Mouse (Mus musculus): ENCODE results near the gene Cenpp.
A peak's percentile ranks its signal among the peaks of the same experiment; 100 is the strongest.

Gene Cenpp

DNA sequence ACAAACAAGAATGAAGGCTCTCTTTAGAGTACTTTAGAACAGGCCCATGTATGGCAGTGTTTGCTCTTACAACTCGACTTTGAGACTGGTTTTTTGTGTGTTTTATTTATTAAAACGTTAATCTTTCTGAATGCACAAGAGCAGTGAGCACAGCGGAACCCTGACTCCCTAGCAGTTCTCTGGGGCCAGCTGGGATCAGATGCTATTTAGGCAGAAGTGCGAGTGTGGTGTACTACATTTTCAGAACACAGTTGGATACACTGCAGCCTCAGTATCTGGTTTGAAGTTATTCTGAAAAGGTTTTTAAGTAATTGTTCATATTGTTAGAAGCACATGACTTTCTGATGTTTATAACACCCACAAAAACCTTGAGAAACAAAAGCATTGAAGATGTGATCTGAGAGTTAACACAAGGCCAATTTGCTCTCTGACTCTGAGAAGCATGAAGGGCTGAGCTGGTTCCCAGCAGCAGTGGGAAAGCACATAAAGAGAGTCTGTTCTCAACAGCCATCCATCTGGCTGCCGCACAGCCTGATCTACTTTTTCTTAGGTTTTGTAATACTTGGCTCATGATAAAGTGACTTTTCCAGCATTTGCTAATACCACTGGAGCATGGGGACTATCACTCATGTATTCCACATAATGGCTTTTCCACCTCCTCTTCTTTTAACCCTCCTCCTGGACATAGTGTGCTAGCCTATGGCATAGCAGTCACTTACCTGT, 191.7 kb downstream of the Cenpp start:
- no peak for DNase-seq (ENCODE audit: low spot score)

DNA sequence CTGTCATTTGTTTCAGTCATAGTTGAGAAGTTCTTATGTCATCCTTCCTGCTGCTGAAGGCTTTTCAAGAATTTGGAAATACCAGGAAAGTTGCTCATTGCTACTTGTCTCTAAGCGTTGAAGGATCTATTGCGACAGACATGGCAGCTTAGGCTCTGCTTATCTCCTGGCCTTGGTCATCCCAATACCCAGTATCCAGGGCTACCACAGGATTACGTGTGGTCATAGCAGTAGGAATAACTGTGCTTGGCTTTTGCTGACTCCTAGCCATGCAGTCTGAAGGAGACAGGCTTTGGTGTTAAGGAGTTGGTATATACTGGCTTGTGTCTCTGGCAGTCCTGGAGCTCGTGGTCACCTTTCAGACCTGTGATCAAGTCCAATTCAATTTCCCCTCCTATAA, 192.3 kb downstream of the Cenpp start:
- no peak for DNase-seq (ENCODE audit: low spot score)

DNA sequence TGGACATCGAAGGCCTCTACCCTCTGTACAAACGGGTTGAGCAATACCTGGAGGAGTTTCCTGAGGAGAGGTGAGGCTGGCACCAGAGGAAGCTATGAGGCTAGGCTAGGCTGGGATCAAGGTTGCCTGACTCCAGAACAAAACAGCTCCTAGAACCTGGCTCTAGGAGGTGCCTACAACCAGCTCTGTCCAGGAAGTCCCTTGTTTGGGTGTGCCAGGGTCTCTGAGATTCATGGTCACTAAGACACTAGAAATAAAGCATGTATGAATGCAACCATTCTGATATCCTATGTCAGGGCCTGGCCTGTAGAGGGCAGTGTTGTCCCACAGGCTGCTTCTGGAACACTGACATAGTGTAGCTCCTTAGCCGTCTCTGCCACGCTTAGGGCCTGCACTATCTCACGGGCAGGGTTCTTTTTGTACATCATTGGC, 203.3 kb downstream of the Cenpp start:
- DNase-seq (ENCODE audit: low spot score) = peak; percentile 86

DNA sequence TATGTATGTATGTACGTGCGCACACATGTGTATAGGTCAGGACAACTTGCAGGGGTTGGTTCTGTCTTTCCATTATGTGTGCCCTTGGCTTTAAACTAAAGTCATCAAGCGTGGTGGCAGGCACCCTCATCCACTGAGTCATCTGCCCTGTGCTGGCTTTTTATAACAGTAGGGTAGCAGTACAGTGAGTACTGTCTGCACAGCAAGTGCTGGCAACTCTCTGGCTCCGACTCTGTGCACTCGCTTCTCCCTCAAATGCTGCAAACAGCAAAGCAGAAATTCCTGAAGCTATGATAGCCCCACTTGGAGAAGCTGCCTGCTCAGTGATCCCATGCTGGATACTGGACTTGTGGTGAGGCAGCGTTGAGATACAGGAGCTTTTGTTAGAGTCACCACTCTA, 208.1 kb downstream of the Cenpp start:
- no peak for DNase-seq (ENCODE audit: low spot score)

DNA sequence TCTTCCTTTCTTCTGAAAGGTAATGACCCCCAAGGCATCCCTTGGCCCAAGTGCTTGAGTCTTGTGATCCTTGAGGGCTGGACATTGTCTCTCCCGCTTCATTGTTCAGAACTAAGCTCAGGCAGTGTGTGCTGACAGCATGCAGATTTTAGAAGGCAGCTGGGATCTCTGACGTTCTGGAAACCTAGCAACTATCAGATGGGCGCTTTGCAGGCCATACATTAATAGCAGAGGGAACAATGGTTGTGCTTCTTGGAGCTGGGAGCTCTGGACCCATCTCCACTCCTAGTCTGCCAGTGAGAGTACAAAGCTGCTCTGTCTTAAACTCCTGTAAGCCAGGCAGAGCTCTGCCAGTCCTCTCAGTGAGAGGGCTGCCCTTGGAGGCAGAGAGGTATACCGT, 216.4 kb downstream of the Cenpp start:
- peak; percentile 87 for DNase-seq (ENCODE audit: low spot score)

DNA sequence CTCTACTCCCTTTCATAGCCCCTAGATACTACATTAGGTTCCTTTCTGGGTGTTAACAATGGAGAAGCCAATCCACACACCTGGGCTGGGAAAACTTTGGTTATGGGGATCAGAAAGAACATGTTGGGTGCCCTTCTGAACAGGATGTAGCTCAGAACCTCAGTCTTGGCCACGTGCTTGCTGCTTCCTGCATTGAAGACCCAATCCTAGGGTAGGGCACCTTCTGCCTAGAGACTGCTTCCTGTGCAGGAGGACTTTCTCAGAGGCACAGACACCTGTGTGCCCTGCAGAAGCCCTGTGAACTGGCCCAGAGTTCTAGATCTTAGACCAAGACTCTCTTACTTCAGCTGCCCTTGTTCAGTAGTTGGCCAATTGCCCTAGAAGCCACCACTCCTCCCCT, 216.8 kb downstream of the Cenpp start:
- DNase-seq (ENCODE audit: low spot score) = no peak

DNA sequence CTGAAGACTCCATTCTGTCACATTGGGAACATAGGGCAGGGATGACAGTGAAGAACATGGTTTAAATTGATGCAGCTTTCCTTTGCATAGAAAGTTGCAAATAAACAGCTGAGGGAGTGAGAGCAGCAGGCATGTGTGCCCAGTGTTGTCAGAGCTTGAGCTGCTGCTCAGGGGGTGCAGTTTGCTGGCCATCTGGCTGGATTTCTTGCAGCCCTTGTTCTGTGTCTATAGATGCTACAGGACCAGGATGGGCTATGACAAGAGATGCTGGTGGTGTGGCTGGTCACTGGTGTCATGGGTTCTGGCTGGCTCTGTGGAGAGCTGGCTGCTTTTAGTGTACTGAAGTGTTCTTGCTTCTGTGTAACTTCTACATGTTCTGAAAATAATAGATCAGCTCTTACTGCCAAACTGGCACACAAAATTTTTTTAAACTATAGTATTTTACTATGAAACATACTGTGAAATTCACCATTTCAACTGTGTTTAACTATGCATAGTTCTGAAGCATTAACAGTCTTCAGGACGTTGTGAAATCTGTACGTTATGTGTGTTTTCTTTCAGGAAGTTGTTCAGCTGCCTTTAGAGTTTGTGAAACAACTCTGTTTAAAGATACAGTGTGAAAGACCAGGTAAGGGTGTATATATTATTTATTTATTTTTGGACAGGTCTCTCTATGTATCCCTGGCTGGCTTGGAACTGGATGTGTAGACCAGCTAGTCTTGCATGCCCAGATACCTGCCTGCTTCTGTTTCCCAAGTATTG, 219.1 kb downstream of the Cenpp start:
- no peak for DNase-seq (ENCODE audit: low spot score)

DNA sequence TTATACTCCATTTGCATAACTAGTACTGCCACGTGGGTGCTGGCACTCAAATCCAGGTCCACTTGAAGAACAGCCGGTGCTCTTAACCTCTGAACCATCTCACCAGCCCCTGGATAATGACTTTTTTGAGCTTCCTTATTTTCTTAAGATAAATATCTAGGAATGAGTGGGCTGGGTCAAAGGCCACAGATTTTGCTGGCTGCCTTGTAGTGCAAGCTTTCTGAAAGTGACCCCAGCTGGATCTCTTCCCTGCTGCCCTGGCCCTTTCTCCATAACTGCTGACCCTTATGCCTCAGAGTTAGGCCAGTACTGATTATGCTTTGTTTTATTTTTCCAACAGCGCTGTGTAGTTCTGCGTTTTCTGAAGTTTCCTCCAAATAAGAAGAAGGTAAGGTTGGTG, 222.1 kb downstream of the Cenpp start:
- DNase-seq (ENCODE audit: low spot score) = no peak

DNA sequence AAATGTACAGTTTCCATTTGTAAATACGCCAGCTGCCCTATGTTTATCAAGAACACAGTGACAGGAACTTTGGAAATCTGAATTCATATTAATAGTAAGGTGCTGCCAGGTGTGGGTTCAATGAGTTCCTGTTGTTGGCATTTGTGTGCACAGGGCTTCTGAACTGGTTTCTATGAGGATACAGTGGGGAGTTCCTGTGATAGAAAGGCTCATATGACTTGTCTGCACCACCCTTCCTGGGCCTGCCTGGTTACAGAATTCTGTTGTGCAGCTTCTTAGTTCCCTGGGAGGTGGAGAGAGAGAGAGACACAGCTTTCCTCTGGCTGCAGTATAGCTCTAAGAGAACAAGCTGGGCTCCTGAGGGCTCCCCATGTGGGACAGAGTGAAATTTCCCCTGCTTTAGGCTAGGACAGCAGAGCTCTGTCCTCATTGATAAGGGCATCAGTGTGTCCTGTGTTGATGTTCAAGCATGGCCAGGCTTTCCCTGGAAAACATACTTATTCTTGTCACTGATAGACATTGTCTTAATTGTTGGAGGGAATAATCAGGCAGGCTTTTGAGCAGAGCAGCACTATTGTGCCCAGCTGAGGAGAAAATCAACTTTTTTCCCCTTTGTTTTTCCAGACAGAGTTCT, 224.4 kb downstream of the Cenpp start:
- no peak for DNase-seq (ENCODE audit: low spot score)

DNA sequence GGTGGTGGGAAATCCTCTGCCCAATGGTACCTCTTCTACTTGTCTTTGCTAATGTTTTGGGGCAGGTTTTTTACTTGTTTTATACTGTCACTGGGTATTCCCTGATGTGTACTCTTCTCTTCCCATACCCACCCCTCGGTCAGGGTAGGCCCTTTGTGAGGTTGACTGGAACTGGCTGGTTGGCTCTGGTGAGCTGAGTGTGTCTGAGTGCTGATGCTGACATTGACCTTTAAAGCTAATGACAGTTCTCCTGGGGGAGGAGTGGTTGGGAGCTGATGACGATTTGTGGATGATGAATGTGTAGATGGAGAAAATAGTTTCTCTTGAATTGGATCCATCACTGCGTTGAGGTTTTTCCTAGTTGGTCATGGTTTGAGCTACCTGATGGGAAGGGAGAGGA, 225.8 kb downstream of the Cenpp start:
- no peak for DNase-seq (ENCODE audit: low spot score)

DNA sequence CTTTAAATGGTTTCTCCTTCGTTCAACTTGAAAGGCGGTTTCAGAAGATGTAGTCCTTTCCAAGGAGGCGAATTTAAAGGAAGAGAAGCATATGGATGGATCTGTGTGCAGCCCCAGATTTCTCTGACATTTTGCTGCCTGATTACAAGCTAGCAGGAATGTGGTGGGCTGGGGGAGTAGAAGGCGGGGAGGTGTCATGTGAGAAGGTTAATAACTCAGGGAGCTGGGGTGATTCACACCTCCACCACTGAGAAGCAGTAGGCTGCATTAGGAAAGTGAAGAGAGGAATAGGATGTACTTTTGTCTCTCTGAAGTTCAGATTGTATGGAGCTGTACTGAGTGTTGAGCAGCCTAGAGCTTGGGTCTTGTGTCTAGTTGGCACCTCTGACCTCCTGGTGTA, 230.6 kb downstream of the Cenpp start:
- DNase-seq (ENCODE audit: low spot score) = no peak

DNA sequence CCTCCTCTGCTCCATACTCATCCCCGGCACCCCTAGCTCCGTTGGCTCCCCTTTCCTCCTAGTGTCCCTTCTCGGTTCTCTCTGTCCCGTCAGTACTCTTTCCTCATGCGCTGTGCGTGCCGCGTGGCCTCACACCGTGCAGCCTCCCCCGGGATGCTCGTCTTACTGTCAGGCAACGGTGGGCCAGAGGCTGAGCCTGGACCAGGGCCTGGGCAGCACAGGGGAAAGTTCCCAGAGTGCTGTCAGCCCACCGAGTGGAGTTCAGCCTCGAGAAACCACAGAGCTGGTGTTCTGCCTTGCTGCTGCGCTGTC, 231.0 kb downstream of the Cenpp start:
- peak; percentile 69 for DNase-seq (ENCODE audit: low spot score)

DNA sequence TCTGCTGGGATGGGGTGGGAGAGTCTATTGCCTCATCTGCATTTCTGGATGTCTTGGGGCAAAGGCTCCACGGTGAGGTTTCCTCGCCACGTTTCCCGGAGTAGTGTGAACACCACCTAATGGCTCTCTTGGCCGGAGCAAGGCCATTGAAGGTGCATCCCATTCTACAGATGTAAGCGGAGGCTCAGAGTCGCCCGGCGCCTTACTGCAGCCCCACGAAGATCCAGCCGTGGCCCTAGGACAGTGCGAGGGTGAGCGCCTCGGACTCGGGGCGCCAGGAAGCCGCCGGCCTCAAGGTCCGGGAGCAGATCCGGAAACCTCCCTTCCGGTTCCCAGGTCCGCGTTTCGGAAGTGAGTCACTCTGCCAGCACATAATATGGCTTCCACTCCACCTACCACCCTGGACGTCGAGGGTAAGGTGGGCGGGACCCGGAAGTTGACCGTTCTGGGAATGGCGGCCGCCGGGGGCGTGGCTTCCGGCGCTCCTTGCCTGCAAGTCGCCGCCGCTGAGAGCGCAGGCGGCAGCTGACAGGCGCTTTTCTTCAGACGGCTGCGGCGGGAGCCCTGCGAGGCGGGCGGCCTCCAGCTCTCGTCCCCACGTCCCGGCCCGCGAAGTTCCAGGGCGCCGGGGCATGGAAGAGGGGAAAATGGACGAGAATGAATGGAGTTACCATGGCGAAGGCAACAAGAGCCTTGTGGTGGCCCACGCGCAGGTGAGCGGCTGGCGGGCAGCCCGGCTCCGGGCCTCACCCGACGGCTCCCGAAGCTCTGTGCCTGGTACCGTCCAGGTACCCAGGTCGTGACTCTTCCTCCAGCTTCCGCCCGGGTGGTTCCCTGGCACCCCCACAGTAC, 231.6 kb downstream of the Cenpp start, which contains the start of gene Ippk:
Gene Ippk, plus strand, starts transcription at position 496 of the 852 bp plus-strand sequence.
- peak; percentile 97 for DNase-seq (ENCODE audit: low spot score)
